Mouse (Mus musculus) retina, postnatal 7 days (tissue): ENCODE results near the gene Plekhb2.

Source experiments
- DNase-seq: peaks from one replicate; pipeline ENCODE4 v3.0.0-alpha.2; 2012; ENCODE audit warnings: low read depth, low spot score

Gene Plekhb2

GRCm38 (mm10) chr1:34849745-34850342, at the start of gene Plekhb2:
TSS of gene Plekhb2 (plus strand) at chr1:34849976.
- DNase-seq: peak; percentile 76

GRCm38 (mm10) chr1:34801616-34802289, 48.0 kb upstream of the Plekhb2 start:
- DNase-seq: peak; percentile 52

- no peak for DNase-seq
Observed at GRCm38 (mm10) chr1:34802290-34802642, 47.5 kb upstream of the Plekhb2 start.

- DNase-seq: no peak
Observed at GRCm38 (mm10) chr1:34804863-34805262, 44.9 kb upstream of the Plekhb2 start.

GRCm38 (mm10) chr1:34805931-34806520, 43.8 kb upstream of the Plekhb2 start:
- DNase-seq: no peak

- DNase-seq: no peak
Observed at GRCm38 (mm10) chr1:34808445-34808844, 41.3 kb upstream of the Plekhb2 start.

- no peak for DNase-seq
Observed at GRCm38 (mm10) chr1:34810293-34810692, 39.5 kb upstream of the Plekhb2 start.

- no peak for DNase-seq
Observed at GRCm38 (mm10) chr1:34811035-34811434, 38.7 kb upstream of the Plekhb2 start.

GRCm38 (mm10) chr1:34811581-34811980, 38.2 kb upstream of the Plekhb2 start:
- no peak for DNase-seq

- no peak for DNase-seq
Observed at GRCm38 (mm10) chr1:34812407-34813247, 37.1 kb upstream of the Plekhb2 start.

- DNase-seq: no peak
Observed at GRCm38 (mm10) chr1:34815843-34816242, 33.9 kb upstream of the Plekhb2 start.

GRCm38 (mm10) chr1:34819225-34819910, 30.4 kb upstream of the Plekhb2 start:
- DNase-seq: no peak

- DNase-seq: no peak
Observed at GRCm38 (mm10) chr1:34821411-34821810, 28.4 kb upstream of the Plekhb2 start.

GRCm38 (mm10) chr1:34822003-34822402, 27.8 kb upstream of the Plekhb2 start:
- DNase-seq: no peak

- no peak for DNase-seq
Observed at GRCm38 (mm10) chr1:34822746-34823145, 27.0 kb upstream of the Plekhb2 start.

GRCm38 (mm10) chr1:34823353-34823752, 26.4 kb upstream of the Plekhb2 start:
- no peak for DNase-seq

GRCm38 (mm10) chr1:34824208-34824607, 25.6 kb upstream of the Plekhb2 start:
- DNase-seq: no peak

GRCm38 (mm10) chr1:34825909-34826308, 23.9 kb upstream of the Plekhb2 start:
- DNase-seq: no peak

GRCm38 (mm10) chr1:34827900-34828299, 21.9 kb upstream of the Plekhb2 start:
- DNase-seq: no peak

- no peak for DNase-seq
Observed at GRCm38 (mm10) chr1:34828528-34829294, 21.1 kb upstream of the Plekhb2 start.

GRCm38 (mm10) chr1:34830934-34831333, 18.8 kb upstream of the Plekhb2 start:
- DNase-seq: no peak
